Mouse (Mus musculus): ENCODE results near the gene Cdh1. TPM values are rescaled to one million over a fixed set of nuclear protein-coding genes. Genes with fewer than 3 reads are reported as not detected.

The Cdh1 gene
- polyA plus RNA-seq, 1 experiment from 2014 or later = 11.0 TPM

GRCm38 (mm10) chr8:106682971-106683668, 80.0 kb downstream of the Cdh1 start, which contains the start of gene Tango6:
Tango6 (plus strand) TSS chr8:106683068.
- Histone ChIP-seq H3K4me1 (replicated peaks; ENCODE audit: control insufficient read depth, insufficient read depth, low read length) (peaks cover 7% of the 10 kb centered on the region), H3K27ac (ENCODE audit: low read depth, low read length) (peak within 1 kb of the TSS; percentile 89), H3K9ac (ENCODE audit: low read depth, low read length) (peak within 1 kb of the TSS; percentile 91), H3K4me3 (ENCODE audit: low read depth, low read length) (peak within 1 kb of the TSS; percentile 82), H3K4me2 (peak within 1 kb of the TSS; percentile 68), H3K9me3 (ENCODE audit: control insufficient read depth, low read length) (no peaks in the 10 kb centered on the region), H3K36me3 (ENCODE audit: control insufficient read depth, insufficient read depth, low read length) (no peaks in the 10 kb centered on the region), H3K27me3 (replicated peaks; ENCODE audit: control insufficient read depth, insufficient read depth, low read length) (no peaks in the 10 kb centered on the region)
- WGBS = under 1% methylated on average over 49 of the region's 50 CpGs
- peak; percentile 96 for ATAC-seq (replicated peaks; ENCODE audit: low FRiP score)
- peak; percentile 91 for DNase-seq (ENCODE audit: low spot score)

- Histone ChIP-seq H3K36me3 (ENCODE audit: control insufficient read depth, insufficient read depth, low read length) (no peaks in the 10 kb centered on the region), H3K4me1 (replicated peaks; ENCODE audit: control insufficient read depth, insufficient read depth, low read length) (peaks cover 7% of the 10 kb centered on the region), H3K9me3 (ENCODE audit: control insufficient read depth, low read length) (no peaks in the 10 kb centered on the region), H3K9ac (ENCODE audit: low read depth, low read length) (no peak overlapping the region), H3K27me3 (replicated peaks; ENCODE audit: control insufficient read depth, insufficient read depth, low read length) (no peaks in the 10 kb centered on the region), H3K27ac (ENCODE audit: low read depth, low read length) (no peak overlapping the region), H3K4me2 (no peak overlapping the region), H3K4me3 (ENCODE audit: low read depth, low read length) (no peak overlapping the region)
- DNase-seq (ENCODE audit: low spot score) = no peak
- ATAC-seq (replicated peaks; ENCODE audit: low FRiP score) = no peak
- 90% methylated on average over 4 of the region's 4 CpGs for WGBS
Measured at GRCm38 (mm10) chr8:106684387-106684786, 81.2 kb downstream of the Cdh1 start.

- H3K9ac ChIP-seq (ENCODE audit: low read depth, low read length) = no peak overlapping the region
- WGBS = 9% methylated on average over 4 of the region's 4 CpGs
- no peaks in the 10 kb centered on the region for H3K27me3 ChIP-seq (replicated peaks; ENCODE audit: control insufficient read depth, insufficient read depth, low read length)
- no peaks in the 10 kb centered on the region for H3K9me3 ChIP-seq (ENCODE audit: control insufficient read depth, low read length)
- H3K36me3 ChIP-seq (ENCODE audit: control insufficient read depth, insufficient read depth, low read length) = peaks cover 4% of the 10 kb centered on the region; the same call in 1 of the 2 replicates
- H3K4me2 ChIP-seq = no peak overlapping the region
- DNase-seq (ENCODE audit: low spot score) (no peak), ATAC-seq (replicated peaks; ENCODE audit: low FRiP score) (no peak)
- H3K4me3 ChIP-seq (ENCODE audit: low read depth, low read length) = no peak overlapping the region
- H3K27ac ChIP-seq (ENCODE audit: low read depth, low read length) = no peak overlapping the region
- peaks cover 7% of the 10 kb centered on the region for H3K4me1 ChIP-seq (replicated peaks; ENCODE audit: control insufficient read depth, insufficient read depth, low read length)
Measured at GRCm38 (mm10) chr8:106687479-106687878, 84.3 kb downstream of the Cdh1 start.

GRCm38 (mm10) chr8:106697748-106698248, 94.6 kb downstream of the Cdh1 start:
- no peaks in the 10 kb centered on the region for H3K27me3 ChIP-seq (replicated peaks; ENCODE audit: control insufficient read depth, insufficient read depth, low read length)
- H3K36me3 ChIP-seq (ENCODE audit: control insufficient read depth, insufficient read depth, low read length) = peaks cover 19% of the 10 kb centered on the region
- WGBS = 85% methylated on average over 3 of the region's 3 CpGs
- no peaks in the 10 kb centered on the region for H3K4me1 ChIP-seq (replicated peaks; ENCODE audit: control insufficient read depth, insufficient read depth, low read length)
- ATAC-seq (replicated peaks; ENCODE audit: low FRiP score) (no peak), DNase-seq (ENCODE audit: low spot score) (no peak)
- H3K27ac ChIP-seq (ENCODE audit: low read depth, low read length) = no peak overlapping the region
- no peak overlapping the region for H3K4me3 ChIP-seq (ENCODE audit: low read depth, low read length)
- H3K9ac ChIP-seq (ENCODE audit: low read depth, low read length) = no peak overlapping the region
- no peak overlapping the region for H3K4me2 ChIP-seq
- H3K9me3 ChIP-seq (ENCODE audit: control insufficient read depth, low read length) = no peaks in the 10 kb centered on the region

GRCm38 (mm10) chr8:106699588-106699987, 96.4 kb downstream of the Cdh1 start:
- Histone ChIP-seq H3K27ac (ENCODE audit: low read depth, low read length) (no peak overlapping the region), H3K27me3 (replicated peaks; ENCODE audit: control insufficient read depth, insufficient read depth, low read length) (no peaks in the 10 kb centered on the region), H3K4me2 (no peak overlapping the region), H3K9ac (ENCODE audit: low read depth, low read length) (no peak overlapping the region), H3K36me3 (ENCODE audit: control insufficient read depth, insufficient read depth, low read length) (peaks cover 19% of the 10 kb centered on the region), H3K9me3 (ENCODE audit: control insufficient read depth, low read length) (no peaks in the 10 kb centered on the region), H3K4me1 (replicated peaks; ENCODE audit: control insufficient read depth, insufficient read depth, low read length) (0 out of 2 replicates have a peak, but pooled peaks cover under 1% of the 10 kb centered on the region), H3K4me3 (ENCODE audit: low read depth, low read length) (no peak overlapping the region)
- 60% methylated on average over 5 of the region's 5 CpGs for WGBS
- DNase-seq (ENCODE audit: low spot score) = peak; percentile 63
- ATAC-seq (replicated peaks; ENCODE audit: low FRiP score) = 0 out of 2 replicates have a peak, but pooled peaks have one; percentile 31

- no peaks in the 10 kb centered on the region for H3K27me3 ChIP-seq (replicated peaks; ENCODE audit: control insufficient read depth, insufficient read depth, low read length)
- no peak overlapping the region for H3K9ac ChIP-seq (ENCODE audit: low read depth, low read length)
- H3K36me3 ChIP-seq (ENCODE audit: control insufficient read depth, insufficient read depth, low read length) = peaks cover 19% of the 10 kb centered on the region
- no peaks in the 10 kb centered on the region for H3K9me3 ChIP-seq (ENCODE audit: control insufficient read depth, low read length)
- DNase-seq (ENCODE audit: low spot score) (no peak), ATAC-seq (replicated peaks; ENCODE audit: low FRiP score) (no peak)
- H3K4me2 ChIP-seq = no peak overlapping the region
- H3K4me1 ChIP-seq (replicated peaks; ENCODE audit: control insufficient read depth, insufficient read depth, low read length) = 0 out of 2 replicates have a peak, but pooled peaks cover 2% of the 10 kb centered on the region
- H3K27ac ChIP-seq (ENCODE audit: low read depth, low read length) = no peak overlapping the region
- H3K4me3 ChIP-seq (ENCODE audit: low read depth, low read length) = no peak overlapping the region
- WGBS = 91% methylated on average over 6 of the region's 6 CpGs
Measured at GRCm38 (mm10) chr8:106700131-106700530, 97.0 kb downstream of the Cdh1 start.

- peaks cover 19% of the 10 kb centered on the region for H3K36me3 ChIP-seq (ENCODE audit: control insufficient read depth, insufficient read depth, low read length)
- WGBS = 68% methylated on average over 3 of the region's 3 CpGs
- H3K4me2 ChIP-seq = no peak overlapping the region
- no peak overlapping the region for H3K27ac ChIP-seq (ENCODE audit: low read depth, low read length)
- H3K27me3 ChIP-seq (replicated peaks; ENCODE audit: control insufficient read depth, insufficient read depth, low read length) = no peaks in the 10 kb centered on the region
- no peak overlapping the region for H3K9ac ChIP-seq (ENCODE audit: low read depth, low read length)
- H3K4me1 ChIP-seq (replicated peaks; ENCODE audit: control insufficient read depth, insufficient read depth, low read length) = 0 out of 2 replicates have a peak, but pooled peaks cover 2% of the 10 kb centered on the region
- no peaks in the 10 kb centered on the region for H3K9me3 ChIP-seq (ENCODE audit: control insufficient read depth, low read length)
- ATAC-seq (replicated peaks; ENCODE audit: low FRiP score) = no peak
- no peak overlapping the region for H3K4me3 ChIP-seq (ENCODE audit: low read depth, low read length)
- DNase-seq (ENCODE audit: low spot score) = no peak
Measured at GRCm38 (mm10) chr8:106701360-106701759, 98.2 kb downstream of the Cdh1 start.

GRCm38 (mm10) chr8:106704199-106704900, 101.2 kb downstream of the Cdh1 start:
- 0 out of 2 replicates have a peak, but pooled peaks cover 2% of the 10 kb centered on the region for H3K4me1 ChIP-seq (replicated peaks; ENCODE audit: control insufficient read depth, insufficient read depth, low read length)
- no peaks in the 10 kb centered on the region for H3K9me3 ChIP-seq (ENCODE audit: control insufficient read depth, low read length)
- H3K27me3 ChIP-seq (replicated peaks; ENCODE audit: control insufficient read depth, insufficient read depth, low read length) = no peaks in the 10 kb centered on the region
- WGBS = 85% methylated on average over 9 of the region's 9 CpGs
- H3K4me2 ChIP-seq = no peak overlapping the region
- no peak overlapping the region for H3K4me3 ChIP-seq (ENCODE audit: low read depth, low read length)
- no peak overlapping the region for H3K9ac ChIP-seq (ENCODE audit: low read depth, low read length)
- peaks cover 10% of the 10 kb centered on the region for H3K36me3 ChIP-seq (ENCODE audit: control insufficient read depth, insufficient read depth, low read length)
- no peak for ATAC-seq (replicated peaks; ENCODE audit: low FRiP score)
- no peak for DNase-seq (ENCODE audit: low spot score)
- peak overlapping the region; percentile 53; the same call in 1 of the 2 replicates for H3K27ac ChIP-seq (ENCODE audit: low read depth, low read length)
